Mouse (Mus musculus): ENCODE results near the gene Scp2d1.

- TF ChIP-seq POLR2A (IDR thresholded peaks at IDR 0.05; ENCODE audit: insufficient read depth, low read depth, low read length) (no peak), CTCF (IDR thresholded peaks at IDR 0.05) (no peak)
These were observed 25.9 kb upstream of the Scp2d1 start for GRCm38 (mm10) chr2:144797515-144797914.
